Mouse (Mus musculus): Measurements from ENCODE around the gene Iba57. TPM values are rescaled to one million over a fixed set of nuclear protein-coding genes. Genes with fewer than 3 reads are reported as not detected.

Iba57 gene
- polyA plus RNA-seq, 1 experiment from 2014 or later = 6.5 TPM

DNA sequence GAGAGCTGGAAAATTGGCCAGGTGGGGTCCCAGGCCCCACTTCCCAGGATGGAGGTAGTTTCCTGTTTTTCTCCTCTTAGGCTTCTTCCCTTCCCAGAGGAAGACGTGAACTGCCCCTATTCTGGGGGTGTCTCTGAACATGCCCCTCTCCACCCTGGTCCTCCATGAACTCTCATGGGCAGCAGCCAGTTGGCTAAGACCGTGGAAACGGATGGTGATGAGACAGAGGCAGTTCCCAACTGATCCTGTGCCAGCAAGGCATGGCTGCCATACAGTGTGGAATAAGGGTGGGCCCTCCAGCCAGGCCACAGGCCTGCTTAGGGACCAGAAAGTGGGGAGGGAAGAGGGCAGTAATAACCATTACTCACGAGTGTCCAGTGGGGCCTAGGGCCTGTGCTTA lies 7.0 kb upstream of the Iba57 start:
- no peak overlapping the region for H3K27ac ChIP-seq (replicated peaks)
- no peaks in the 10 kb centered on the region for H3K9me3 ChIP-seq (replicated peaks)
- H3K4me2 ChIP-seq (replicated peaks) = no peak overlapping the region
- H3K9ac ChIP-seq = no peak overlapping the region
- H3K4me1 ChIP-seq = no peaks in the 10 kb centered on the region
- H3K27me3 ChIP-seq = peaks cover 28% of the 10 kb centered on the region
- ATAC-seq (ENCODE audit: insufficient number of reproducible peaks, low FRiP score, low TSS enrichment, low read depth) = peak; percentile 11; the same call in 1 of the 2 replicates
- no peak overlapping the region for H3K4me3 ChIP-seq (replicated peaks)
- WGBS = 75% methylated on average over 4 of the region's 4 CpGs
- no peaks in the 10 kb centered on the region for H3K36me3 ChIP-seq

DNA sequence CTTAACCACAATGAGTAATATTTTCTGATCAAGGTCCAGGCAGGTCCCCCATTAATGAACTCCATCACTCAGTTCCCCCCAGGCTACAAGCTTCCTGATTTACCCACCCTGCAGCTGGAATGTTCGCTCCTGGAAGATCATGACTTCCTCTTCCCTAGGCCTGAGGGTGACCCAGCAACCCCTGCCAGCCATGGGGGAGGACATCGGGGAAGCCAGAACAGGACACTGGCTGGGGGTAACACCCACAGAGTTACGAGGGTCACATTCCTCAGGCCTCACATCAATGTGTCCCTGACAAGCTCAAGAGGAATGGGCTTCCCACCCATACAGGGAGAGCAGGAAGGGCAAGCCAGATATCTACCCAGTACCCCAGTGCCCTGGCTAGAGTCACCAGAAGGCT lies 6.3 kb upstream of the Iba57 start:
- WGBS = 48% methylated on average over 3 of the region's 3 CpGs
- no peak overlapping the region for H3K9ac ChIP-seq

DNA sequence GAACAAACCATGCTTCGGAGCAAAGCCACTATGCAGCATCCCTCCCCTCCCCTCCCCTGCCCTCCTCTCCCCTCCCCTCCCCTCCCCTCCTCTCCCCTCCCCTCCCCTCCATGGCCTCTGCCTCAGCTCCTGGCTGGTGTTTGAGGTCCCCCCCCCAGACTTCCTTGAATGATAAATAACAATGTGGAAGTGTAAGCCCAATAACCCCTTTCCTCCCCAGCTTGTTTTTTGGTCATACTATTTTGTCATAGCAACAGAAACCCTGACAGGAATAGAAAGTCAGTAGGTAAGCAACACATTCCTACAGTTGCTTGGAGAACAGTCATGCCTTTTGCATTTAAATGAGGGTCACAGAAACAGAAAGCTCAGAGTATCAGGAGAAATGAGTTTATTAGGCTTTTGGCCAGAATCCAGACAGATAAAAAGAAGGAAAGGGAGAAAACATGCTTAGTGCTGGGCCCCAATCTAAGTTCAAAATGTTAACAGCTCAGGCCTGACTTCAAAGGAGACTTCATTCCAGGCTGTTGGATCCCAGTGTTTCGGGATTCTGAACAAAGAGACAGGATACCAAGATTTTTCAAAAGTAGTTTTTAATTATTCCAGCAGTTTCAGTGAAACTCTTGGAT lies 2.2 kb upstream of the Iba57 start:
- Histone ChIP-seq H3K4me2 (replicated peaks) (no peak overlapping the region), H3K36me3 (no peaks in the 10 kb centered on the region), H3K4me3 (replicated peaks) (no peak overlapping the region), H3K9me3 (replicated peaks) (no peaks in the 10 kb centered on the region), H3K4me1 (peaks cover 17% of the 10 kb centered on the region), H3K9ac (no peak overlapping the region), H3K27ac (replicated peaks) (no peak overlapping the region), H3K27me3 (no peaks in the 10 kb centered on the region)
- WGBS = 52% methylated on average over 2 of the region's 2 CpGs
- no peak for ATAC-seq (ENCODE audit: insufficient number of reproducible peaks, low FRiP score, low TSS enrichment, low read depth)

More for the DNA sequence above, 6.3 kb upstream of the Iba57 start:
- no peaks in the 10 kb centered on the region for H3K36me3 ChIP-seq
- no peaks in the 10 kb centered on the region for H3K4me1 ChIP-seq
- no peaks in the 10 kb centered on the region for H3K9me3 ChIP-seq (replicated peaks)
- no peak overlapping the region for H3K27ac ChIP-seq (replicated peaks)
- no peak for ATAC-seq (ENCODE audit: insufficient number of reproducible peaks, low FRiP score, low TSS enrichment, low read depth)
- no peak overlapping the region for H3K4me3 ChIP-seq (replicated peaks)
- peaks cover 20% of the 10 kb centered on the region for H3K27me3 ChIP-seq
- no peak overlapping the region for H3K4me2 ChIP-seq (replicated peaks)

DNA sequence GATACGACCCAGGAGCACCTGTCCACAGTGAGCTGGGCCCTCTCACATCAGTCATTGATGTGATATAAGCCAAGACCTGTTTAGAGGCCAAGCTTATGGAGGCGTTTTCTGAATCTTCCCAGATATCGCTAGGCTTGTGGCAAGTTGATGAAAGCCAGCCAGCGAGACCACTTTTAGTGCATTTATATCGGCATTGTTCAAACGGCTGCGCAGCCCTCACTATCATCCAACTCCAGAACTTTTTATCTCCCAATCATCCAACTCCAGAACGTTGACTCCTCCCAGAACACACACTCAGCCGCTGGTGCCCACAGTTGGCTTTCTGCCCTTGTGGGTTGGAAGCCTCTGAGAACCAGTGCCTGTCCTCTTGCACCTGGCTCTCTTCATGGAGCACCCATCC lies 845 bp upstream of the Iba57 start:
- ATAC-seq (ENCODE audit: insufficient number of reproducible peaks, low FRiP score, low TSS enrichment, low read depth) = no peak
- Histone ChIP-seq H3K9ac (no peak overlapping the region), H3K4me1 (peaks cover 17% of the 10 kb centered on the region), H3K36me3 (no peaks in the 10 kb centered on the region), H3K4me3 (replicated peaks) (peak overlapping the region; percentile 90; the same call in 1 of the 2 replicates), H3K4me2 (replicated peaks) (peak overlapping the region; percentile 67; the same call in 1 of the 2 replicates), H3K27me3 (no peaks in the 10 kb centered on the region), H3K9me3 (replicated peaks) (no peaks in the 10 kb centered on the region), H3K27ac (replicated peaks) (no peak overlapping the region)
- 84% methylated on average over 9 of the region's 9 CpGs for WGBS

DNA sequence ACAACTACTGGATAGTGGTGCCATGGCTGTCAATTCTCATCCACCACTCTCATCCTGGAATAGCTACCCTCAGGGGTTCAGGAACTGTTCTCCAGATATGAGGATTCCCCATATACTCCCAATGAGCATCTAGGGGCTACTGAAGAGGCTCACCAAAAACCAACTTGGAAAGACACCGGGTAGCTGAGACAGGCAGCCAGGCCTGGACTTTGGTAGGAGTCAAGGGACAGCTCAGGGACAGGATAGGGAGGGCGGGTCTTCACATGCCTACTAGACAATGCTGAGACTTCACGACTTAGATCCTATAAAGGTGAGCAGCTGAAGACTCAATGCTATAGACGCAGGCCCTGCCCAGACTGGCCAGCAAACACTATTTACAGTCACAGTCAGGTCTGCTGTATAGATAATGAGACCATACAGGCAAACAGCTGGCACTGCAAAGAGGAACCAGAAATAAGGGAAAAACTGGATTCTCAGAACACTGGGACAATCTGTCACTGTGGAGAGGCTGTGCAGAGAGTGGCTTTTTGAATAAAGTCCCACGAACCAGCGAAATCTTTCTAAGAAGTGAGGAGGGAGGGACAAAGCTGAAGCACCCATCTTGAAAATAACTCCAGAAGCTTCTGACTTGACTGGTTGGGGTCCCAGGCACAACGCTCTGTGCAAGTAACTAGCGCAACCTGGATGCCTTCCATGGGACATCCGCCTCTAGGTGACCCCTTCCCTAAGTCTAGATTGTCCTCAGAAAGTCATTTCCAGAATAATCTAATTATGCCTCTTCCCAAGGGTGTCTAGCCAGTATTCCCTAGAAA lies 890 bp downstream of the Iba57 start:
- H3K9me3 ChIP-seq (replicated peaks) = no peaks in the 10 kb centered on the region
- peak overlapping the region; percentile 90 for H3K4me3 ChIP-seq (replicated peaks)
- H3K27ac ChIP-seq (replicated peaks) = peak overlapping the region; percentile 100
- no peaks in the 10 kb centered on the region for H3K27me3 ChIP-seq
- H3K36me3 ChIP-seq = peaks cover 9% of the 10 kb centered on the region
- ATAC-seq (ENCODE audit: insufficient number of reproducible peaks, low FRiP score, low TSS enrichment, low read depth) = no peak
- 52% methylated on average over 9 of the region's 9 CpGs for WGBS
- H3K4me1 ChIP-seq = peaks cover 17% of the 10 kb centered on the region
- H3K4me2 ChIP-seq (replicated peaks) = peak overlapping the region; percentile 67
- peak overlapping the region; percentile 26 for H3K9ac ChIP-seq

DNA sequence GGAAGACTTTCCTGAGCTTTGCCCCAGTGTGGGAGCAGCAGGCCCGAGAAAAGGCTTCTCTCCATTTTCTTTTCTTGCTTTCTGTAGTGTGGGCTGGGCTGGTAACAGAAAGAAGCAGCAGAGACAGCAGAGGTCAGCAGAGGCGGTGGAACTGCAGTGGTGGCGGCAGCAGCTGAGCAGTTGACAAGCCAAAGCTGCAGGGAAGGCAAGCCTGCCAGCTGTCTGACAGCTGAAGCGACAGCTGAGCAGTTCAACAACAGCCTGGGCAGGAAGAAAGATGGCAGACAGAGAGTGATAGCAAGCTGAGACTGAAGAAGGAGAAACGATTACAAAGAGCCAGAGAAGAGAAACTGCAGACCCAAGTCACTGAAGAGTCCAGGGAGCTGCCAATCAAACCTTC lies 2.1 kb downstream of the Iba57 start:
- WGBS = 68% methylated on average over 5 of the region's 5 CpGs
- no peak for ATAC-seq (ENCODE audit: insufficient number of reproducible peaks, low FRiP score, low TSS enrichment, low read depth)

DNA sequence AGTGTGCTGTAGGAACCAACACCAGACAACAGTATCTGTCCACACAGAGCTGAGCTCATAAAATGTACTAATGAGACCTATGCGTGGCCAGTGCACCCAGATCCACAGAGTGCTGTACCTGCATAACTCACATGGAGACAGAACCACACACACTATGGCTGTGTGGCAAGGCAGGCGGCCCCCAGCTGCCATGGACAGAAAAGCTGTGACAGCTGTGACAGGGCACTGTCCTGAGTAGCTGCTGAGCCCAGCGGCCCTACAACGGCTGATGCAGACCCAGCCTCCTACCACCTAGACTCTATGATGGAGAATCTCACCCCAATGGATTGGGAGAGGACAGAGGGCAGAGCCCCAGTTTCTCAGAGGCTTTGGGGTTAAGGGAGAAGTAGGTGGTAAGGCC lies 4.0 kb downstream of the Iba57 start:
- WGBS = 84% methylated on average over 4 of the region's 4 CpGs
- Histone ChIP-seq H3K4me1 (peaks cover 17% of the 10 kb centered on the region), H3K4me2 (replicated peaks) (no peak overlapping the region), H3K9ac (no peak overlapping the region), H3K27me3 (no peaks in the 10 kb centered on the region), H3K9me3 (replicated peaks) (no peaks in the 10 kb centered on the region), H3K36me3 (peaks cover 20% of the 10 kb centered on the region), H3K4me3 (replicated peaks) (no peak overlapping the region), H3K27ac (replicated peaks) (no peak overlapping the region)
- ATAC-seq (ENCODE audit: insufficient number of reproducible peaks, low FRiP score, low TSS enrichment, low read depth) = no peak

More for the DNA sequence above, 2.1 kb downstream of the Iba57 start:
- 0 out of 2 replicates have a peak overlapping the region, but pooled peaks have one; percentile 28 for H3K27ac ChIP-seq (replicated peaks)
- peaks cover 17% of the 10 kb centered on the region for H3K4me1 ChIP-seq
- no peaks in the 10 kb centered on the region for H3K27me3 ChIP-seq
- H3K4me3 ChIP-seq (replicated peaks) = no peak overlapping the region
- no peak overlapping the region for H3K4me2 ChIP-seq (replicated peaks)
- H3K9ac ChIP-seq = no peak overlapping the region
- no peaks in the 10 kb centered on the region for H3K9me3 ChIP-seq (replicated peaks)
- H3K36me3 ChIP-seq = peaks cover 17% of the 10 kb centered on the region

DNA sequence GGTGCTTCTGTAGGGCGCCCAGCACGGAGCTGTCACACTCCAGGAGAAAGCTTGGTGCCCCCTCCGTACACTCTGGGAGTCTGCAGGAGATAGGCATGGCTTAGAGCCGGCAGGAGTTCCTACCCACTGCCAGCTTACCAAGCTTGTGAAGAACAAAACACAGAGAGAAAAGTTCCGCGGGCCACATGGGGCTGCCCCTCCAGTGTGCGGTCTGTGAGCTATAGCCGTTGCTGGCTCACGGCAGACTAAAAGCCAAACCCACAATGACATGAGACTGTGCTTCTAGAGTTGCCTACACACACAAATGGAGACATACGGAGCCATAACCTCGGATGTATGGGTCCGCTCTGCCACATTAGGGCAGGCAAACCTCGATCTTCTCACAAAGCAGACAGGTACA lies 4.4 kb downstream of the Iba57 start:
- H3K9ac ChIP-seq = no peak overlapping the region
- no peak overlapping the region for H3K27ac ChIP-seq (replicated peaks)
- no peak overlapping the region for H3K4me3 ChIP-seq (replicated peaks)
- no peak for ATAC-seq (ENCODE audit: insufficient number of reproducible peaks, low FRiP score, low TSS enrichment, low read depth)
- WGBS = 92% methylated on average over 13 of the region's 13 CpGs
- no peaks in the 10 kb centered on the region for H3K27me3 ChIP-seq
- H3K4me1 ChIP-seq = peaks cover 15% of the 10 kb centered on the region
- peaks cover 20% of the 10 kb centered on the region for H3K36me3 ChIP-seq
- H3K4me2 ChIP-seq (replicated peaks) = no peak overlapping the region
- H3K9me3 ChIP-seq (replicated peaks) = no peaks in the 10 kb centered on the region

DNA sequence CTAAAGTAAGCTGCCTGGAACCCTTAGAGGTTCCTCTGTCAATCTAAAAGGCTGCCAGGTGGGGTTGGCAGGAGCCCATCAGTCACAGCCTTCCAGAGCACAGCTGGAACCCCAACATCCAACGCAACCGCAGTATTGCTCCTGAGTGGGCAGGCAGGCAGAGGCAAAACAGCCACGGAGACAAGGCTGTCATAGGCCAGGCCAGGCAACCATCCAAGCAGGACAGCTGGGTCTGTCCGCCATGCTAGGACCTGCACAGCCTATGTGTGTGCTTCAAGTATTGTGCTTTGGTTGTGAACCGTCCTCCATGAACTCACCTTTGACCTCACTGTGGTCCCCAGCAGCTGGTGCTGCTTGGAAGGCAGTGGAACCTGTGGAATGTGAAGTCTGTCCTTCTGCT lies 7.6 kb downstream of the Iba57 start:
- H3K36me3 ChIP-seq = peaks cover 20% of the 10 kb centered on the region

DNA sequence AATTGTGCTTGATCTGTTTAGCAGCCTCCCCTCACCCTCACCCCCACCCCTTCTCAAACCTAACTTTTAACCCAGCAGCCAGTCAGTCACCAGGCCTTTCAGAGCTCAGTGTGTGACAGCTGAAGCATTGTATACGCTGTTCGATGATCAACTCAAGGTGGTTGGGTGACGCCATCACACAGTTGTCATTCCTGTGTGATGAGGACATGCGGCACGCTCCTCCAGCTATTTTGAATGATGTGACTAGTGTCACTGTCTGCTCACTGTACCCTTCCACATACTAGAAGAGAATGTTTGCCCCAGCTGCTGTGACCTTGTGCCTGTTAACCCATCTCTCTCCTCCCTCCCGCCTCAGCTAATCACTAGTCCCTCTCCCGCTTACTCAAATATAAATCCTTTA lies 9.3 kb downstream of the Iba57 start:
- no peaks in the 10 kb centered on the region for H3K27me3 ChIP-seq
- no peak overlapping the region for H3K4me3 ChIP-seq (replicated peaks)
- H3K4me2 ChIP-seq (replicated peaks) = no peak overlapping the region
- H3K9me3 ChIP-seq (replicated peaks) = no peaks in the 10 kb centered on the region
- ATAC-seq (ENCODE audit: insufficient number of reproducible peaks, low FRiP score, low TSS enrichment, low read depth) = no peak
- no peaks in the 10 kb centered on the region for H3K4me1 ChIP-seq
- no peak overlapping the region for H3K27ac ChIP-seq (replicated peaks)
- 70% methylated on average over 7 of the region's 7 CpGs for WGBS
- H3K9ac ChIP-seq = no peak overlapping the region
- peaks cover 20% of the 10 kb centered on the region for H3K36me3 ChIP-seq

More for the DNA sequence above, 7.6 kb downstream of the Iba57 start:
- no peak overlapping the region for H3K4me3 ChIP-seq (replicated peaks)
- no peak overlapping the region for H3K9ac ChIP-seq
- no peaks in the 10 kb centered on the region for H3K27me3 ChIP-seq
- no peak overlapping the region for H3K4me2 ChIP-seq (replicated peaks)
- WGBS = 85% methylated on average over 5 of the region's 5 CpGs
- H3K4me1 ChIP-seq = no peaks in the 10 kb centered on the region
- H3K9me3 ChIP-seq (replicated peaks) = no peaks in the 10 kb centered on the region
- ATAC-seq (ENCODE audit: insufficient number of reproducible peaks, low FRiP score, low TSS enrichment, low read depth) = no peak
- H3K27ac ChIP-seq (replicated peaks) = no peak overlapping the region

DNA sequence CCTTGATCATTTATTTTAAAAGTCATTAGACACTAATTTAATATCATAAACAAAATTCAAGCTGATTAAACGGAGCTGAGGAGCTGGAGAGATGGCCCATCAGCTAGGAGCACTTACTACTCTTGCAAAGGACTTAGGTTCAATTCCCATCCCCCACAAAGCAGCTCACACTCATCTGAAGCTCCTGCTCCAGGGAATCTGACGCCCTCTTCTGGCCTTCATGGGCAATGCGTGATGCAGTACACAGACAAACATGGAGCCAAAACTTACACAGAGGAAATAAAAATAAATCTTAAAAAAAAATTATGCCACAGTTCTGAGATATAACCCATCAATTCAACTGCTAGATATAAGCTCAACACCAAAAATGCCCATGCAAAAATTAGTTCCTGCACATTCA lies 11.8 kb downstream of the Iba57 start:
- WGBS = 40% methylated on average over 3 of the region's 3 CpGs
- Histone ChIP-seq H3K4me3 (replicated peaks) (no peak overlapping the region), H3K4me2 (replicated peaks) (no peak overlapping the region), H3K27me3 (no peaks in the 10 kb centered on the region), H3K9me3 (replicated peaks) (no peaks in the 10 kb centered on the region), H3K9ac (no peak overlapping the region), H3K36me3 (0 out of 2 replicates have a peak, but pooled peaks cover 4% of the 10 kb centered on the region), H3K4me1 (no peaks in the 10 kb centered on the region), H3K27ac (replicated peaks) (no peak overlapping the region)
- ATAC-seq (ENCODE audit: insufficient number of reproducible peaks, low FRiP score, low TSS enrichment, low read depth) = no peak
